Mouse (Mus musculus): Measurements from ENCODE around the gene Sergef.

GRCm38 (mm10) chr7:46425012-46425411 lies 214.6 kb downstream of the Sergef start:
- no peak for TF ChIP-seq TAL1 (conservative IDR thresholded peaks at IDR 0.05; ENCODE audit: low read depth, low read length)
- no peak for TF ChIP-seq CTCF (IDR thresholded peaks at IDR 0.05; ENCODE audit: low read depth, low read length)
- TF ChIP-seq GATA1 (IDR thresholded peaks at IDR 0.05; ENCODE audit: borderline replicate concordance, low read length): no peak
- TF ChIP-seq POLR2AphosphoS5 (IDR thresholded peaks at IDR 0.05; ENCODE audit: insufficient replicate concordance, low read depth, low read length): no peak
- TF ChIP-seq GATA2 (IDR thresholded peaks at IDR 0.05; ENCODE audit: borderline replicate concordance, low read depth, low read length): no peak

Measured in G1E (cell line).